Mouse (Mus musculus): ENCODE results near the gene Gm21882.
"Not testable (repeated sequence)": the region's sequence is repeated elsewhere in the genome, so short reads cannot be mapped to it uniquely, and the experiment has no call there.

DNA sequence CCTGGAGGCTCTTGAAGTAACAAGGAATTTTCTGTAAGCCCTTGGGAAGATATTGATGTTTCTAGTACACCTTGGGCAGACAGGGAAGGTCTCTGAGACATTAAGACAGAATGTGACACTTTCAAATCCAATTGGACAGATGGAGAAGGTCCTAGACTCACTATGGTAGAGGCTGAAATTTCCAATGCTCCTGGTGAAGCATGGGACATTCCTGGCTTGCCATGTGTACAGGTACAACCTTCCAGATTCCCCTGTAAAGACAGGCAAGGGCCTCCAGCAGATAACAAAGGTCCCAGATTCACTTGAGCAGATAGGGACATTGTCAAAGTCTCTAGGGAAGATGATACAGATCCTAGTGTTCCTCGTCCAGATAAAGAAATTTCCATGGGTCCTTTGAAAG, at the start of gene Gm21882:
- TF ChIP-seq CTCF, POLR2A (IDR thresholded peaks at IDR 0.05; ENCODE audit: extremely low read depth, insufficient read depth, low read length): not testable (repeated sequence)

Measured in cortical plate, adult 2 months (tissue).